Mouse (Mus musculus): Measurements from ENCODE around the gene Sgf29. TPM values are rescaled to one million over a fixed set of nuclear protein-coding genes. Genes with fewer than 3 reads are reported as not detected.
A peak's percentile ranks its signal among the peaks of the same experiment; 100 is the strongest.
"Not testable (repeated sequence)": the region's sequence is repeated elsewhere in the genome, so short reads cannot be mapped to it uniquely, and the experiment has no call there.

Gene Sgf29
- polyA plus RNA-seq, 2 experiments from 2014 or later, result 93.1 to 113 TPM

GRCm38 (mm10) chr7:126688156-126688555 lies 39.0 kb downstream of the Sgf29 start:
- ATAC-seq, result not testable (repeated sequence)

- no peak for ATAC-seq
Observed at GRCm38 (mm10) chr7:126689021-126689420, 39.9 kb downstream of the Sgf29 start.

- ATAC-seq, result no peak
Observed at GRCm38 (mm10) chr7:126690737-126691136, 41.6 kb downstream of the Sgf29 start.

GRCm38 (mm10) chr7:126691676-126692075 lies 42.6 kb downstream of the Sgf29 start:
- ATAC-seq, result no peak

- no peak for ATAC-seq
Observed at GRCm38 (mm10) chr7:126692426-126692825, 43.3 kb downstream of the Sgf29 start.

- no peak for ATAC-seq
Observed at GRCm38 (mm10) chr7:126693256-126693655, 44.1 kb downstream of the Sgf29 start.

- ATAC-seq, result no peak
Observed at GRCm38 (mm10) chr7:126693781-126694180, 44.7 kb downstream of the Sgf29 start.

- no peak for ATAC-seq
Observed at GRCm38 (mm10) chr7:126694441-126695051, 45.4 kb downstream of the Sgf29 start.

- ATAC-seq, result peak; percentile 55
Observed at GRCm38 (mm10) chr7:126695210-126695611, 46.1 kb downstream of the Sgf29 start, which contains the start of gene Bola2. TSS of gene Bola2 (plus strand) at chr7:126695401.

- peak; percentile 85 for ATAC-seq
Observed at GRCm38 (mm10) chr7:126695631-126696207, 46.6 kb downstream of the Sgf29 start, which contains the start of gene Slx1b. TSS of gene Slx1b (minus strand) at chr7:126695784.

- ATAC-seq, result no peak
Observed at GRCm38 (mm10) chr7:126696303-126696702, 47.2 kb downstream of the Sgf29 start.

GRCm38 (mm10) chr7:126696886-126697285 lies 47.8 kb downstream of the Sgf29 start:
- no peak for ATAC-seq

GRCm38 (mm10) chr7:126697838-126698237 lies 48.7 kb downstream of the Sgf29 start:
- no peak for ATAC-seq

GRCm38 (mm10) chr7:126700063-126701015 lies 51.2 kb downstream of the Sgf29 start:
- ATAC-seq, result no peak

- peak; percentile 37 for ATAC-seq
Observed at GRCm38 (mm10) chr7:126701070-126701469, 52.0 kb downstream of the Sgf29 start.

GRCm38 (mm10) chr7:126701559-126702357 lies 52.6 kb downstream of the Sgf29 start:
- ATAC-seq, result no peak

- peak; percentile 69 for ATAC-seq
Observed at GRCm38 (mm10) chr7:126702358-126702757, 53.2 kb downstream of the Sgf29 start.

GRCm38 (mm10) chr7:126702861-126703756 lies 54.0 kb downstream of the Sgf29 start:
- ATAC-seq, result no peak

- ATAC-seq, result no peak
Observed at GRCm38 (mm10) chr7:126703757-126704077, 54.6 kb downstream of the Sgf29 start.

GRCm38 (mm10) chr7:126704121-126704980 lies 55.2 kb downstream of the Sgf29 start:
- peak; percentile 46 for ATAC-seq

Data from CD4-positive, CD25-positive, alpha-beta regulatory T cell, adult 4 months (primary cell).